Mouse (Mus musculus): ENCODE measurements at regions not wholly inside any gene's neighbourhood (a gene's known extent, or its start where the extent isn't known, plus 50 kb on each side); places are given as distances from the start of the nearest gene placed in this dataset.

DNA sequence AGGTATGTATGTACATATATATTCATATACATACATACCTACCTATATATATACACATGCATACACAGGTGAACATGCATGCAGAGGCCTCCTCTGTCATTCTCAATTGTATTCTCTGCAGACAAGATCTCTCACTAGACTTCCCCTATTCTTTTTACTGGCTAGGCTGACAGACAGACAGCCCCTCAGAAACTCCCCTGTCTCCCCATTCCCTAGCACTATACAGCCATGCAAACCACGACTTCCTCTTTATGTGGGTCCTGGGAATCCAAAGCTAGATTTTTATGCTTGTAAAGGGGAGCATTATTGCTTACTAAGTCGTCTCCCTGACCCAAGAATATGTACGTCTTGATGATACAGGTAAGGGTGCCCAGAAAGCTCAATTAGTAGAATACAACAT lies 86.9 kb downstream of the Fam124b start:
- DNase-seq (ENCODE audit: low read depth) = no peak

DNA sequence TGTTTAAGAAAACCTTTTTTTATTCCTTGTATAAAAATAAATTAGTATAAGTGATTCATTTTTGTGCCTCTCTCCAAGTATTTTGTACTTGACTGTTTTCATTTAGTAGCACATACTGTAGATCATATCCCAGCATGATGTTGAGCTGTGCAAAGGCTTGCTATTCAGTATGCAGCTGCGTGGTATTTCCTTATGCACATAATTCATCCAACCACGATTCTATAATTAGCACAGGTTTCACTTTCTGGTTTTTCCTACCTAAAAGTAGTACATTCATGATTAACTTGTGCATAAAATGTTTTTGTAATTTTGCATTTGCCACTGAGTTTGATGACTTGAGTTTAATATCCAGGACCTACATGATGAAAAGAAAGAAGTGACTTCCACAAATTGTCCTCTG lies 94.3 kb downstream of the Fam124b start:
- DNase-seq (ENCODE audit: low read depth) = no peak

DNA sequence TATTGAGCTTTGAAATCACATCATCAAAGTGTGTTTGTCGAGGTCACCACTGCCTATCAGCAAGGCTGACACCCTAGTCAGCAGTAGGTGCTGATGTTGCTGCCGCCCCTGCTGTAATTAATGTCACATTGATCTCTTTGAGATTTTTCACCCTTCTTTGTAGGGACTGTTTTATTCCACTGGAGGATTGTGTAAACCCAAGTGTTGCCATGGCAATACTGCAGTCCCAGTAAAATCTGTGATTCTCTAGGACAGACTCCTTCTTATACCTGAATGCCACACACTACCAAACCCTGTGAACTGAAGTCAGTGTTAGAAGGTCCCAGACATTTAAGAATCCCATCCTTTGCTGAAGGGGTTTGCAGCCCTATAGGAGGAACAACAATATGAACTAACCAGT lies 102.4 kb downstream of the Fam124b start:
- no peak for DNase-seq (ENCODE audit: low read depth)

DNA sequence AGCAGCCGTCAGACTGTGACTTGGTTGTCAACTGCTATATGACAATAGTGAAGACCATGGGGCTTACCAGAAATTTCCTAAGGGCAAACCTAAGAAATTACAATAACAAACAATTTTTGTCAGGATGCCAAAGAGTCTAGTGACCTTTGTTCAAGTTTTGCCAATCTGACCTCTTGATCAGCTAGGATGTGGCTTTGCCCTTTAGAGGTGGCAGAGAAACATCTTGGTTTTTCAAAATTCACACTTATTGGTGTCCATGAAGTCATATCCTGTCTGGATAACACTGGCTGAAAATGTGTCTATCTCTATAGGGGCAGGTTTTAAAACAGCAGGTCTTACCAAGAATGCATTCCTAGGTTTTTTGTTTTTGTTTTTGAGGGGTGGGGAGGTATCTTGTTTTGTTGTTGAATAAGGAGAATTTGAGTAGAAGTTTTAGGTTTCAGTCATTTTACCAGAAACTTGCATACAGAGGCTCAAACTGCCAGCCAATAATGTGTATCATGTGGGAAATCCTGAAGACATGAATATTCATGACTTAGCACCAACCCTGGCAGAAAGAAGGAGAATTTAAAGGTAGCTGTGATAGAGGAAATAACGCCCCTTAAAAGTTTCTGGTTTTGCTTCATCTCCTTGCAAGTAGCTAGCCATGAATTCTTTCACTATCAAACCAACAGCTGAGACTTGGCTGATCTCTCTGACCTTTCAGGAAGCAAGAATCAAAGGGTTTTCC lies 110.4 kb downstream of the Fam124b start:
- DNase-seq (ENCODE audit: low read depth) = no peak

DNA sequence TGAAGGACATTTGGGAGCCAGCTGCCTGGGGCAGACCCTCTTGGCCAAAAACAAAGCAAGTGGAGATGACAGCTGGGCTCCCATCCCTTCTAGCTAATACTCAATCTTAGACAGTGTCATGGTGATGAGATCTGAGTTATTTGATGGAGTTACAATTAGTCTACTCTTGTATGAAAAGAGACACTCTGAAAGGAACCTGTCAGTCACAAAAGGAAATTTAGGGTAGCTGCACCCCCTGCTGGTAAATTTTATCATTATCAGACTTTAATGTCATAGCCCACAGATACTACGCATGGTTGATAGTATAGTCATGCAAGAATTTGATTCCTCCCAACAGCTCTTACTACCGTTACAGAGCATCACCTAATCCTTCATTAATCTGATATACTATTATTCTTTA lies 112.0 kb downstream of the Fam124b start:
- peak; percentile 33 for DNase-seq (ENCODE audit: low read depth)

DNA sequence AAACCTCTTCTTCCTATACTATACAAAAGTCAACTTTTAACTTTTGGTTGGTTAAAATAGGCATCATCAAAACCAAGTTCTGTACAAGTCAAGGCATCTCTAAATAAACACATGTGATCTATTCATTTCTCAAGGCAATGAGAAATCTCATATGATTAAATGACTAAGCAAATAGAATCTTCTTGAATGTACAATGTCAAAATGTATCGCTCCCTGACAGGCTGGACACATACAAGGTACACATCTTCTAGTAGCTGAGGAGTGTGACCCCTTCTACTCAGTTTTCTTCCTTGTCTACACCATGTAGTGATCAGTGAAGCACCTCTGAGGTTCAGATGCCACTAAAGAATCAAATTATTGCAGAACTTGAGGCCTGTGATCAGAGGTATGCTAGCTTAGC lies 120.0 kb downstream of the Fam124b start:
- DNase-seq (ENCODE audit: low read depth) = no peak

DNA sequence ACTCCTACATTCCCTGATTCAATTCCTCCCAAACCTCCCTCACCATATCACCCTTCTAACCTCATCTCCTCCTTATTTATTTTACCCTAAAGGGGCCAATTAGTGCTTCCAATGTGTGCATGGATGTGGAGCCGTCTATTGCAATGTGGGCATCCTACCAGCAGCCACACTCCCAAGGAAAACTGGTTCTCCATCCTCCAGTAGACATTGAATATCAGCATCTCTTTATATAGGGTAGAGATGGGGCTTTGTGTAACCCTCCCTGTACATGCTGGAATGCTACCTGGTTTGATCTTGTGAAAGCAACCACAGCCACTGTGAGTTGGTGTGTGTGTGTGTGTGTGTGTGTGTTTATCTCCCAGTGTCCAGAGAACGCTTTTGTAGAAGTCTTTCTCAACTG lies 126.5 kb downstream of the Fam124b start:
- DNase-seq (ENCODE audit: low read depth) = no peak

DNA sequence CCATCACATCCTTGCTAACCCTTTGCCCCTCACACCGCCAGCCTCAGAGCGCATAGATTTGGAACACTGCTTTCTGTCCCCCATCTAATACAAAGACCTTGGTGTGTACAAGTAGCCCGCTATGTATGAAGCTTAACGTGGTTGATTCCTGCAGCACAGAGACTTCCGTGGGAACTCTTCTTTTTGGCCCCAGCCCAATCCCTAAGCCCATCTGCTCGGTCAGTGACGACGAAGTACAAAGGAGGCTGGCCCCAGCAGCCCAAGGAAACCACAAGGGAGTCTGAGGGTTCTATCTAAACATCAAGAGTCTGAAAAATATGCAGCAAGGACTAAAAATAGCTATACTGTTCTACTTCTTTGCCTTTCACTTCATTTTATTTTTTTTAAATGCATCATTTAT lies 126.9 kb downstream of the Fam124b start:
- no peak for DNase-seq (ENCODE audit: low read depth)

DNA sequence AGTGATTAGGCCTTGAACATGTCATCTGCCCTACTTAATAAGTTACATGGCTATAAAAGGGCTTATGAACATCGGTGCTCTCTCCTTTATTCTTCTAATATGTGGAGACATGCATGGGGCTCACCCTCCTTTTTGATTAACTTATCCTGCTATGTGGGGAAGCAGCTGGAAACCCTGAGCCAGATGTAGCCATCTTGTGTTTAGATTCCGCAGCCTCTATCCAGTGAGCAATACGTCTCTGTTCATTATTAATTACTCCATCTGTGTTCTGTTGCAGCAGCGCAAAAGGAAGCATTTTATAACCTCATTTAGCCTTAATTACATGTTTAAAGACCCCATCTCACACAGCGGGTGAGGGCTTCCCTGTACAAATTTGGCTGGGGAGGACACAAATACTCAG lies 129.6 kb downstream of the Fam124b start:
- DNase-seq (ENCODE audit: low read depth) = no peak

DNA sequence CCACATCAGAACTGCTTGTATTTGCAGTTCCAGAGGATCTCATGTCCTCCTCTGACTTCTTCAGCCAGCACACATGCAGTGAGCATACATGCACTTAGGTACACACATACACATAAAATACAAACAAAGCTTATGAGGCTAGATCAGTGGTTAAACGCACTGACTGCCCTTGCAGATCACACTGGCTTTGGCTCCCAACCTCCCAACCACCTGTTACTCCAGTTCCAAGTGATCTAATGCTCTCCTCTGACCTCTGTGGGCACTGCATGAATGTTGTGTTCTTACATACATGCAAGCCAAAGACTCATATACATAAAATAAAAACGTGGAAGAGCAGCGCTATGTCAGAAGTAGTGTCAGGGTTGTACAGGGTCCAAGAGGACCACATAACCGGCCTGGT lies 141.9 kb downstream of the Fam124b start:
- no peak for DNase-seq (ENCODE audit: low read depth)

DNA sequence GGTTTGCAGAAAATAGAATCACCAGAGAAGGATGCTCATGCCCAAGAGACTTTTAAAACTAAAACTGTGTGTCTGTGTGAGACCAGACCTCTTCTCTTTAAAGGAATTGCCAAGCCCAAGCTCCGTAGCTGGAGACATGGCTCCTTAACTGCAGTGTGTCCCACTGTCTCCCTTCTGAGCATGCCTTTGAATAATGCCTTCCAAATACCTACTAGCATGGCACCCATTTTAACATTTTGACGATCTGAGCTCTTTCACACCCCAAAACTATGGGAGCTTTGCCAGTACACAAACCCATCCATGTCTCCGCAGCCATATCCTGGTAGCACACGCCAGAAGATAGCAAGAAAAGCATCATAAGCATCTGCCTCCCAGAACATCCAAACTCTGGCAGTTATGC lies 143.9 kb downstream of the Fam124b start:
- no peak for DNase-seq (ENCODE audit: low read depth)

DNA sequence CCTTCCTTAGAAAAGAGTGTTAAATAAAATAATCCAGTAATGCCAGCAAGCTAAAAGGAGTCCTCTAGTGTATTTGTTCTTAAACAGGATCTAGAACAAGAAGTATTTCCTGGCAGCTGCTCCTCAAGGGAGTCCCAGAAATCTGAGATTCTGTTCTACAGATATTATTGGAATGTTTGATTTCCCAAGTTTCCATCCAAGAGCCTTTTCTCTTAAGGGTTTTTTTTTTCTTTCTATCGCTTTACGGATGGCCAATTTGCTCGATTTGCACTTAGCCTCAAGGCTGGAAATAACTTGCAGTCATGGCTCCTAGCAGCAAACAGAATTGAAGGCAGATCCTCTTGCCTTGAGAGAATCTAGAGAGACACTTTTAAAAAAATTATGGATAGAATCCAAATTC lies 144.3 kb downstream of the Fam124b start:
- no peak for DNase-seq (ENCODE audit: low read depth)

DNA sequence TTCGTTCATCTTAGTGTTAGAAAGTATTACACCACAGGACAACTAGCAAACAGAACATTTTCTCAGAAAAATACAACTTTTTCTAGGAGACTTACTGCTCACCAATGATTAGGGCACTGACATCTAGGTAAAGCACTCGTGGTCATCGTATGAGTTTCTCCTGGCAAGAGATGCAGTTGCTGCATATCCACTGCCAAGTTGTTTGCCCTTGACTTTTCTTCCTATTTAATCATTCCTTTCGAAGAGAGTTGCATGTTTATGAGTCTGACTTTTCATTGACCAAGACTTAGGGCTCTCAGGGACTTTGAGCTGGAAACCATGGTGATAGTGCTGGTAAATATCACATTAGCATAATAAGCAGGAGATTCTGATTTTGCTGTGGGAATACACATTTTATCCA lies 149.1 kb downstream of the Fam124b start:
- DNase-seq (ENCODE audit: low read depth) = no peak

DNA sequence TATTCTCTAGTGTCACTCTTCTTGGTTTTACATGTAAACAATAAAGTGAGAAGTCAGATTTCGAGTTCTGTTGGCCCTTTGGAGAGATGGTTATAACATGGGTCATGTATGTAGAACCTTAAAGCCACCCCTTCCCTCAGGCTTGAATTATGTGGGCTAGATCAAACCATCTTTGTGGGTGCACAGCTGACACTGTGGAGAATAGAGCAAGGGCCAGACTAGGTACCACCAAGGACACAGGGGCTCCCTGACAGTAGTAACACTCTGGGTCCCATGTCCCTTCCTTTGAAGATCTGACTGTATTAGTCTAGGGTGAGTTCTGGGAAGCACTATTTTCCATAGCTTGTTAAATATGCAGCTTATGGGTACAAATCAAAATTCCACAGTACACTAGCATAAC lies 156.2 kb downstream of the Fam124b start:
- no peak for DNase-seq (ENCODE audit: low read depth)

DNA sequence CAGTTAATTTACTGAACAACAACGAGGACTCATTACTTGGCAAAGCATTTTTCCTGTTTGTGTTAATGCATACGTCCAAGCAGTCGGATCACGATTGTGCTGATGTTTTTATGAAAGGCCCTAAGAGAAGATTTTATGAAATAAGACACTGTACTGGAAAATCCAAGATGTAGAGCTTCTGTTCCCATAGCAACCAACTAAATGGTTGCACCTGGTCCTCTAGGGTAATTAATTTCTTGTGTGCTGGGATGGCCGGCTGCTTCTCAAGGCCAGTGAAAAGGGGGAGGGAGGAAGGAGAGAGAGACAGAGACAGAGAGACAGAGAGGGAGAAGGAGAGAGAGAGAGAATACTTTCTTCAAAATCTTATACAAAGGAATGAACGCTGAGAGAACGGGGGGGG lies 156.6 kb downstream of the Fam124b start:
- no peak for DNase-seq (ENCODE audit: low read depth)

DNA sequence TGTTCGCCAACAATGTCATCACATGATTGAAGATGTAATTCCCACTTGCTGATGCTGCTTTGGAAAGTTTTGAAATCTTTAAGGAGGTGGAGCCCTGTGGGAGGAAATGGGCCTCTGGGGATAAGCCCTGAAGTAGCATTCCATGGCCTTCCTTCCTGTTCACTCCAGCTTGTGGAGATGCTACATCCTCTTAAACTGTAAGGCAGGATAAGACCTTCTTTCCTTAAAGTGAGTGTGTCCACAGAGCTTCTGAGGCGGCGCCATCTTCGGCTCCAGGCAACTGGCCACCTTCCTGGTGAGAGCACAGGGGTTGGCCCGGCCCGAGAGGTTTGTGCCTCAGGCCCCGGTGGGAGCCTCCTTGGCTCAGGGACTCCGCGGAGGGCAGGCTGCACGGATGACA lies 173.1 kb downstream of the Fam124b start:
- DNase-seq (ENCODE audit: low read depth) = no peak

DNA sequence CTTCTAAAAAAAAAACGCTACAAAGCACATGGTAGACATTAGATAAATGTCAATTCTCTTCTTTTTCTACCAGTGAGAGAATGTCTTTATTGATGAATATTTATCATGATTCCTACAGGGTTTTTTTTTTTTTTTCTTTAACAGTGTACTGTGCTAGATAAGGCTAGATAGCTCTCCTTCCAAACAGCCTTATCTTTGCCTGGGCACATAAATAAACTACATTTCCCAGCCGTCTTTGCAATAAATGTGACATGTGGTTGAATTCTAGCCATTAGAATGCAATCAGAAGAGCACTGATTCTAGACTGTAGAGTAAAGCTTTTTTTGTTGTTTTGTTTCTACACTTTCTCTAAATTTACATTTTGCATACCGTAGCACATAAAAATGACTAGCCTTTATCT lies 177.9 kb downstream of the Fam124b start:
- no peak for DNase-seq (ENCODE audit: low read depth)

DNA sequence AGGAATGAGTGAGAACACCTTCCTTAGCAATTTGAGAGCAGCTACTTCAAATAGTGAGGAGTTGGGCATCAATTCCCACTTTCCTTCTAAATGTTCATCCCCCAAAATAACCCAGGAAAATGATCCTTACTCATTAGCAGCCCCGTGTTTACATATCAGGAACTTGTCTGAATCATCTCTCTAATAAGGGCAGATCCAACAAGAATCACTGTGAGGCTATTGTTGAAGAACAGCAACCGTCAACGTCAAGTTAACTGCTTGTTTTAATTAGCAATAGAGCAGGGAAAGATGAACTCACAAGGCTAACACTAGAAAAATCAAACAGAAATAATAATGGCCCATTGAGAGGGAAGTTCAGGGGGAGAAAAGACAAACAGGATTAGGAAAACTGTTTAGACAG lies 178.4 kb downstream of the Fam124b start:
- no peak for DNase-seq (ENCODE audit: low read depth)

DNA sequence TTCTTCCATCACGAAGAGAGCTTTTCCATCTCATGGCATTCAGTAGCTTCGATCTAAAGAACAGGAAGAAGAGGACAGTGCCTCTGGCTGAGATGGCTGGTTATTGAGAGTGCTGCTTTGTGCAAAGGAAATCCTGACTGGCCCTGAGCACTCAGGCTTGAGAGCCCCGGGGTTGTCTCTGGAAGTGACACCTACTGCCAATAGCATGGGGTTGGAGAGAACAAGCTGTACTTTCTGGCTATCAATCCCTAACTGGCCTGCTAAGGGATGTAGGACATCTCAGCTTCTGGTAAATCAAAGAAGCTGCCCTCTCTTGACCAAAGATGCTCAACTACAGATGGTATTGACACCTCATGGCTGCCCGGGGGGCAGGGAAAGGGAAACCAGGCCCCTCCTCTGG lies 178.2 kb upstream of the Serpine2 start:
- DNase-seq (ENCODE audit: low read depth) = no peak

DNA sequence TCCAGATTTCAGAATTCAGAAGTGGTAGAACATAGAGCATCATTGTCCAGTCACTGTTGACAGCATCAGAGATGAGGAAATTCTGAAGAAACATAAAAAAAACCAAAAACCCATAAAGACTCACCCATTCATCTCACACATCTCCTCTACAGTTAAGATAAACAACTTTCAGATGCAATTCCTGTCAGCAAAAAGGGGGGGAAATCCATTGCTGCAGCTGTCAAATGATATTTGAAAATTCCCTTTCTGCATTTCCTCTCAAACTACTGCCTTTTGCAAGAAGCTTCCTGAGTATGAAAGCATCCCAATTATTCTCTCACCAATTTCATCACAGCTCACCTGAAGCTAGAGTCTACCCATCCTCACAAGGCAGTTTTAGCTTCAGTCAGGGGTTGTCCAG lies 177.1 kb upstream of the Serpine2 start:
- DNase-seq (ENCODE audit: low read depth) = no peak

DNA sequence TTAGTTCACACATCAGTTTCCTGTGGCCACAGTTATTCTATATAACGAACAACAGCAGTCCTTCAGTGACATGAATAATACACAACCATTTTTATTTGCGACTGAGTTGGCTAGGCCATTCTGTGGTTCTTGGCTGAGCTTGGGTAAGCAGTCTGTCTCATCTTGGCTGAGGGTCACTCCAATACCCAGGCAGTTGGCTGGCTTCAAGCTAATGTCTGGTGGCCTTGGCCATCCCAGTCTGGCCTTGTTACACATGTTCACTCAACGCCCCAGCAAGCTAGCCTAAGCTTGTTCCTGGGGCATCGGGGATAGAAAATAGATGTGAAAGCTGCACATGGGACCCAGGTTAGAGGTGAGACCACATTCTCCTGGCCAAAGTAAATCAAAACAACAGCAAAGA lies 175.5 kb upstream of the Serpine2 start:
- no peak for DNase-seq (ENCODE audit: low read depth)

DNA sequence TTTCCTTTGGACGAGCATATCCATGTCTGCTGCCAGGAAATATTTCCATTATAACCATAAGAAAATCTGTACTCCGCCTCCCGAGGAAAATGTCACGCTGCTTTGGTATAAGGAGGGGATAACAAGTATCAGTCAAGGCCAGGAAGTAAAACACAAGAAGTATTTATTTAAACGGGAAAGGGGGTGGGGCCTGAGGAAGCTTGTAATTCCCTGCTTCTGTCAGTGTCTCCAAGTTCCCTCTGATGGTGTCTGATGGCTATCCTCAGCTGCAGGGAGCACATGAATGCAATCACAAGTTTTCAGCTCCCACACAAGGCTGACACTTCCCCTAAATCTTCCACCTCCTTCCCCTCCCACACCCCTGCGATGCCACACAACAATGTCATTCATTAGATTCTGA lies 172.5 kb upstream of the Serpine2 start:
- DNase-seq (ENCODE audit: low read depth) = no peak

DNA sequence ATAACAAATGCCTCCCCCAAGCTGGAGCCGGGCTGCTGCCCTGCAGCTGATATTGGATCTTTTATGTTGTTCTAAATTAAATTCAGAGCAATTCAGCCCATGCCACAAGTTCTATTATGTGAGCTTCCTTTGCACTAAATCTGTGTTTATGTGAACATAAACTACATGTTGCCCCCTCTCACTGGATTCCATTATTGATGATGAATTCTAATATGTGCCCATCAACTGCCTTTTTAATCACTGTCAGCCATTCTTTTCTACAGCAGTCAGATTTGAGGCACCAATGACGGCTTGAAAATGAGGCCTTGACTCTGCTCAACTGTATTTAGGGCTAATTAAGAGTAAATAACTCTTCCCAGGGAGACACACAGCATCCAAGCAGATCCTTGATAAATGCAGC lies 172.1 kb upstream of the Serpine2 start:
- DNase-seq (ENCODE audit: low read depth) = no peak

DNA sequence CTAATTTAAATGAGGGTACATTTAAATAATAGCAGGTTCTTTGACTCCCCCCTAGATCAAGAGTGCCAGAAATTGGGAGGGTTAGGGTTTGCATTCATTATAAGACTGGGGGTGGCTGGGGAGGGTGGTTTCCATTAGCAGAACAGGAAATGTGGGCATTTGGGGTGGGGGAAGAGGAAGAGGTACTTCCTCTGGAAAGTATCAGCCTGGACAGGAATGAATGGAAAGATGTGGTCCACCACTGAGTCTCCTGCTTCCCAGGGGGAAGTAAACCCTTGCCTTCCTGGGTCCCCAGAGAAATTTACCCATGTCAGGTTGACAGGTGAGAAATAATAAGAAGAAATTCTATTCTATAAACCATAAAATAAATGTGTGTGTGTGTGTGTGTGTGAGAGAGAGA lies 171.5 kb upstream of the Serpine2 start:
- no peak for DNase-seq (ENCODE audit: low read depth)

DNA sequence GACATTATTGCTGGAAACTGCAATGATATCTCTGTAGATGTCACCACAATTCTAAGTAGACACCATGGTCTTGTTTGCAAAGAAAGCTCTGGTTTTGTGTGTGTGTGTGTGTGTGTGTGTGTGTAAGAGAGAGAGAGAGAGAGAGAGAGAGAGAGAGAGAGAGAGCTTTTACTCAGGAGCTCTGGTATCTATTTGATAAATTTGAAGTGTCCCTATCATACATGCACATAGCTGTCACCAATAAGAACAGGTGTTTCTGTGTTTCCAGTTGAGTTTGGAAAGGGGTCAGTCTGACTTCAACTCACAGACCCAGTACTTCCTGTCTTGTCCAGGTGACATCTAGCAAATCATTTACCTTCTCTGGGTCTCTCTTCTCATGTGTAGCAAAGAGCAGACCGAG lies 169.7 kb upstream of the Serpine2 start:
- DNase-seq (ENCODE audit: low read depth) = no peak
